Mouse (Mus musculus) heart, adult 18-20 months (tissue): ENCODE results near the gene H2-M5. TPM values are rescaled to one million over a fixed set of nuclear protein-coding genes. Genes with fewer than 3 reads are reported as not detected.
"Not testable (repeated sequence)": the region's sequence is repeated elsewhere in the genome, so short reads cannot be mapped to it uniquely, and the experiment has no call there.

ENCODE experiments used
- DNase-seq, 2 experiments: peaks; one replicate each; pipeline ENCODE4 v3.0.0; 2021 to 2022; ENCODE audit warnings: mixed read lengths in 1 of 2
- long read RNA-seq, 2 experiments: library from polyadenylated mRNA; stranded (forward); transcript quantifications; one replicate each; pipeline ENCODE4 v2.0.0; 2021
- total RNA-seq, 2 experiments: library from RNA; stranded (reverse); gene quantifications; 2 replicates each; pipeline ENCODE4 v1.2.3; 2021

Gene H2-M5
- total RNA-seq, result not detected
- long read RNA-seq, experiment 1, result 0 reads
- long read RNA-seq, experiment 2, result 0 reads

DNA sequence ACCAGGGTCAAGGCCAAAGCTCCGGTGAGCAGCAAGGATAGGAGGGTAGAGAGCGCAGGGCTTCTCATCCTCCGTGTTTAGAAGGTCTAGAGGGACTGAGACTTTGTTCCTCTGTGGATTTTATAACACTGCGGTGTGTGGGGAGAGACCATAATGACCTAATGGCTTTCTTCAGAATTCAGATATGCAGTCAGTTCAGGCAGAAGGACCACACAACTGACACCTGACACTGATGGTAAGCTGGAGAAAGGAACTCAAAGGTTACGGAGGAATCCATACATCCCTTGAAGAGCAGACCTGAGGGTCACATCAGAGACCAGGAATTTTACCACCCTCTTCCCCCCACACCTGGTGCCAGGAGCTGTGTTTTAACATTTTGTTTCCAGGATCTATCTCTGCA lies at the start of gene H2-M5:
H2-M5 (minus strand) TSS at position 101 of the 400 bp plus-strand sequence.
- no peak for DNase-seq

DNA sequence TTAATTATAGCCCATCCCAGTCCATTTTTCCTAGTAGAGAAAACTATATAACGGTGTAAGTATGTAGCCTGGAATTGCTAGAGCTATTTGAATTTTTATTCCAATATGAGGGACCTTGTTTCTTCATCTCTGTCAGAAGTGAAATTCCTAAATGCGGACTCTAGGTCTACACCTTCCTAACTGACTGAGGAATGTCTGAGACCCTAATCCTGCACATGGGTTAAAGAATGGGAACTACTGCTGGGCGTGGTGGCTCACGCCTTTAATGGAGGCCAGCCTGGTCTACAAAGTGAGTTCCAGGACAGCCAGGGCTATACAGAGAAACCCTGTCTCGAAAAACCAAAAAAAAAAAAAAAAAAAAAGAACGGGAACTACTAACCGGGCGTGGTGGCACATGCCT lies 39.8 kb upstream of the H2-M5 start:
- DNase-seq, result no peak

- DNase-seq, result peak; percentile 86 to 88
Observed at GRCm38 (mm10) chr17:37028683-37029120, 39.4 kb upstream of the H2-M5 start.

GRCm38 (mm10) chr17:37028212-37028611 lies 38.9 kb upstream of the H2-M5 start:
- DNase-seq, result no peak

- DNase-seq, result no peak
Observed at GRCm38 (mm10) chr17:37027486-37027885, 38.1 kb upstream of the H2-M5 start.

DNA sequence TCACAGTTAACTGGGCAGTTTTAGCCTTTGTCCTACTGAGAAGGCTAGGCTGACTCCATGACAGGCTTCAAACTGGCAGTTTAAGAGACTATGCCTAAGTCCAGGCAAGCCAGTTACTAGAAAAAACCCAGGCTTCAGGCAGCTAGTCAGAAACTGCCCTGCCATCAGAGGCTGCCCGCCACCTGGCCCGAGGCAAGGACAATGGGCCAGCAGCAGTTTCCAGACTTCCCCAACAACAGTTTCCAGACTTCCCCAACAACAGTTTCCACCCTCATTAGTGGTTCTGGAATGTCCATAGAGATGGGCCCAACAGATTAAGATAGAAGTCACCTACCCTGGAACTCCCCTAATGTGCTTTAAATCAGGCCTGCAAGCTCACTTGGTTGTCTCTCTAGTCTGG lies 37.1 kb upstream of the H2-M5 start:
- no peak for DNase-seq

DNA sequence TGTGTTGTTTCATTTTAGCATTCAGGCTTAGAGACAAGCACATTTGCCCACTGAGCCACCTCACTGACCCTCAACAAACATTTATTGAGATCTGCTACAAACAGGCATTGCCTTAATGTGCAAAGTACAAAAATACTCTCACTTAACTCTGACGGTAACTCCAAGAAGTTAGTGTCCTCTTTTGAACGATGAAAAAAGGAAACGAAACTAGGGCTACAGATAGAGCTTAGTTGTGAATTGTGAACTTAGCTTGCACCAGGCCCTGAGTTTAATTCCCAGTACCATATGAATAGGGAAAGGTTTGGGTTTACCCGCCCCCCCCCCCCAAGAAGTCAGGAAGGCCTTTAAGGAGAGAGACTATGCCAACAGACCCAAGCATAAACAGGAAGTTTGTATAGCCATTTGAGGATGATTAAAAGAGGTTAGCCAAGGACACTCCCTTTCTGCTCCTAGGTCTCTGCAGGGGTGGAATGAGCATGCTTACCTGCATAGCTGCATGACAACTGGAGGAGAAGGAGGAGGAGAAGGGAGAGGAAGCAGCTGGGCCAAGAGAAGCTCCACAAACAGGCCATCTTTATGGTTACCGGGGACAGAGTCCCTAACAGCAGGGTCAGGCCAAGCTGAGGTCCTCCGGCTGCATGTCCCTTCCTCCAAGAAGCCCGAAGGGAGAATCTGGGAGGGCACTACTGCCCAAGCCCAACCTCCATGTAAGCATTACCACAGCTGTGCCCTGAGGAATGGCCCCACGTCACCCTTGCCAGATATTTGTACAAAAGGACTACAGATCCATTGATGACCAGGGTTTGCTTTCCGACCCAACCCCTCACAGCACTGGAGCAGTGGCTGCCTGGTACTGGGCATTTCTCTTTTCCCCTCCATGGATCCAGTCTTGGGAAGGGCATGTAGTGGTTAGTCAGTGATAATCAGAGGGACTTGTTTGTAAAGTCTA lies 33.6 kb upstream of the H2-M5 start, which contains the start of gene Mog:
Mog (minus strand) TSS at position 771 of the 949 bp plus-strand sequence.
- no peak for DNase-seq

DNA sequence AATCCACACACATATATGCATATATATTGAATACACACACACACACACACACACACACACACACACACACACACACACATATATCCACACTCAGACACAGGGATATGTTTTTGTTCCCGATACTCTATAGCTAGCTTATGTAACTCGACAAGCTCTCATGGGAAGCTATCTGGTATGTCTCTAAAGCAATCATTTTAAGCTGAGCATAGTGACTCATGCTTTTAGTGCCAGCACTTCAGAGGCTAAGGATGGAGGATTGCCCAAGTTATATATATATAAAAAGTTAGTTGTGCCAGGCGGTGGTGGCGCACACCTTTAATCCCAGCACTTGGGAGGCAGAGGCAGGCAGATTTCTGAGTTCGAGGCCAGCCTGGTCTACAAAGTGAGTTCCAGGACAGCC lies 29.9 kb upstream of the H2-M5 start:
- not testable (repeated sequence) for DNase-seq

DNA sequence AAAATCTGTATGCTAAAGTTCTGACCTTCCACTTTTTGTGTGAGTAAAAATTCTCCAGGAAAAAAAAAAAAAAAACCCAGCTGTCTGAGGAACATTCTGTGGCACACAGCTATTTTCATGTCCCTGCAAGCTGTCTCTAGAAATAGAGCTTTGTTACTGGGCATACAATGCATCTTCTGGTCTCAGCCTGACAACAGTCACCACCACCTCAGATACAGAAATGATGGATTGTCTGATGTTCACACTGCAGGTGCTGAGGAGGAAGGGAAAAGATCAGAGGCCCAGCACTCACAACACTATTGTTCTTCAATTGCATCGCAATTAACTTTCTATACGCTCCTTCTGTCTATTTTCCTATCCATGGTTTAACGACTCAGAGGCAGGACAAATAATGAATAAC lies 29.0 kb upstream of the H2-M5 start:
- no peak for DNase-seq

DNA sequence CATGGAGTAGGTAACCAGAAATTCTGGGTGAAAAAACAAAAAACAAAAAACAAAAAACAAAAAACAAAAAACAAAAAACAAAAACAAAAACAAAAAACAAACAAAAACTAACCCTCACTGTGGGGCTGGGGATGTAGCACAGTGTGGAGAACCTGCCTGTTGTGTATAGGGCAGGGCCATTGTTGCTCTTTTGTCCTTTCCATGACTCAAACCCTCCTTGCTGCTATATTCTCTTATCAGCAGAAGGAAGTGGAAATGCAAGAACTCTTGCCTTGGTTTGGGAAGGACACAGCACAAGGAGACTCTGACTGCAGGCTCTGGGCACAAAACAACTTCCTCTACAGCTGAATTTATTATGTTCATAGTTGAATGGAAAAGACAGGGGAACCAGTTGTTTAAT lies 27.0 kb upstream of the H2-M5 start:
- DNase-seq, result no peak

GRCm38 (mm10) chr17:37012141-37012540 lies 22.8 kb upstream of the H2-M5 start:
- DNase-seq, result no peak

DNA sequence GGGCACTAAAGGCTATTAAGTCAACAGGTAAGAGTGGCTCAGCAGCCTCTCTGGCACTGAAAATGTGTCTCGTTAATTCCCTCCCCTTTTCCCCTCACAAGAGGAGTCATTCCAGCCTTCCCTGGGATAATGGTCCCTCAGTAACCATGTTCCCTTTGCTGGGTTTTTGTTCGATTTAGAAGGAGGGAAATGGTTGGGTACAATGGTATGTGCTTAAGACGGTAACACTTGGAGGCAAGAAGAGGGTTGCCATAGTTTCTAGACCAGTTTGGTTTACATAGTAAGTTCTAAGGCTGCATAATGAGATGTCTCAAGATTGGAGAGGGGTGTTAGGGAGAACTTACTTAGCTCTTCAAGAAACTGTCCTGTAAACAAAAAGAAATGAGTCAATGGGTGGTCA lies 22.4 kb upstream of the H2-M5 start:
- no peak for DNase-seq

- no peak for DNase-seq
Observed at GRCm38 (mm10) chr17:37009460-37010042, 20.2 kb upstream of the H2-M5 start.

DNA sequence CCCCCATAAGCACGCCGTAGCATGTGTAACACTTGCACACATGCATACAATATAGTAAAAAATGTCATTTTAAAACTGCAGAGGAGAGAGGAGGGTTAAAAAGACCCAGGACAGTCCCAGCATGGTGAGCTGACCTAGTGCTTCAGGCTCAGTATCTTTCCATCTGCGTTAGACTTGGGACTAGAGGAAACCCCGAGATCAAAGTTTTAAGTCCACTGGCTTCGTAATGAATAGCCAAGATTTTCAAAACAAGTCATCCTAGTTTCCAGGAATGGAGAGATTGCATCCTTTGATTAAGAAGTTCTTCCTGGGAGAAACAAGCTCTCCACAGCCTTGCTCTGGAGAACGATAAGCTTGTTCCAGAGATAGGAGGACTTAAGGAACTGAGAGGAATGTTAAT lies 18.8 kb upstream of the H2-M5 start:
- DNase-seq, result no peak

- DNase-seq, result no peak
Observed at GRCm38 (mm10) chr17:37003366-37003765, 14.0 kb upstream of the H2-M5 start.

- DNase-seq, result peak; percentile 67 to 68
Observed at GRCm38 (mm10) chr17:37002364-37003330, 13.3 kb upstream of the H2-M5 start.

- DNase-seq, result no peak
Observed at GRCm38 (mm10) chr17:37000863-37001262, 11.5 kb upstream of the H2-M5 start, which contains the start of gene Zfp57. Gene Zfp57 (plus strand): TSS chr17:37001163.

DNA sequence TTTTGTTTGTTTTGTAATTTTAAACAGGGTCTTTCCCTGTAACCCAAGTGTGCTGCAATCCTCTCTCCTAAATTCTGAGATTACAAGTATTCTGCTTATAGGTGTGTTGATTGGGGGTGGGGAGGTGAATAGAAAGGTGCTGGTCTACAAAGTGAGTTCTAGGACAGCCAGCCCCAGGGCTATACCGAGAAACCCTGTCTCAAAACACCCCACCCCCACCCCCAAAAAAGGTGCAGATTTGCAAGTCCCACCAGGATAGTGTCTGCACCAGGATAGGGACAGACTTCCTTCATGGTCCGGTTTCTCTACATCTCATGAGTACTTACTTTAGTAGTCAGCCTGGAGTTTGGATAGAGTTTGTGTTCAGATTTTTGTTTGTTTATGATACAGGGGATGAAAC lies 9.1 kb upstream of the H2-M5 start:
- no peak for DNase-seq

DNA sequence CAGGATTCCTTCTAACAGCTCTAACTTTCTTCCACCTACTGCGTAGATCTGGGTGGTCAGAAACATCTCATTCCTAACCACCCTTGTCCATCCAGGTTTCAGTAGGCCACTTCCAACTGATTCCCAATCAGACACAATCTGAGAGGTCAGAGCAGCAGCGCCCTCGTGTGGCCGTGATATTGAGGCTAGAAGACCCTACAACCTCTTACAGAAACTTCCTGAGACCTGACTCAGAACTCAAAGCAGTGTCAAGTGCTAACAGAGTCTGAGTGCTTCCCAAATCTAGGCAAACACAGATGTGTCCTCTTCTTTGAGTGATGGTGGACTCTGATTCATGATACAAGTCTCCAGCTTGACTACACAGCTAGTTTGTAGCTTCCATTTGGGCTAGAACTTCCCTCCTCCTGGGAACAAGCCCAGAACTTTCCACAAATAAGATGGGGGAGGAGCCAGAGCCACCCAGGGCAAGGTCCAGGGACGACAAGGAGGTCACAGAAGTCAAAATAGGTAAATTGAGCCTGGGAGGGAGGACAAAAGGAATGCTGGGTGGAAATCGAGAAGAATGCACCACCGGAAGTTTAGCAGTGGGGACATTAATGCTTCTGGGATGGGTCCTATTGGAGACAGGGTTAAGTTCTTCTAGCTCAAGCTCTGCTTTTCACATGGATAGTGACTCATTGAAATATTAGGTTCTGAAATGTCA lies 7.8 kb upstream of the H2-M5 start:
- peak; percentile 56 to 87 for DNase-seq

DNA sequence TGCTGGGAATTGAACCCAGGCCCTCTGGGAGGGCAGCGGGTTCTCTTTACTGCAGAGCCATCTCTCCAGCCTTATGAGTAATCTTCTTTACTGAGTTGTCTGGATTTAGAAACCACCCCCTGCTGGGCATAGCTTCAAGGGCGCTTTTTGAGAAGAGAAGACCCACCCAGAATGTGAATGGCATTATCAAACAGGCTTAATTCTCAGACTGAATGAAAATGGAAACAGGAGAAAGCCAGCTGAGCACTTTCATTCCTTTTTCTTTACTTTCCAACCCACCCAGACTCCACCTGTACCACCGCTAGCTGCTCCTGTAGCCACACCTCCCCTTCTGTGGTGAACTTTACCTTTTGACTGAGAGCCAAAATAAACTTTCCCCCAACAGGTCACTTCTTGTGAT lies 6.1 kb upstream of the H2-M5 start:
- DNase-seq, result no peak

GRCm38 (mm10) chr17:36994528-36994927 lies 5.2 kb upstream of the H2-M5 start:
- no peak for DNase-seq
